Mouse (Mus musculus) embryo, embryonic 9.5 days (tissue): ENCODE results near the gene Efcab9.

Experiments
- DNase-seq: peaks from one replicate; pipeline ENCODE4 v3.0.0-alpha.2; 2017; ENCODE audit errors: extremely low spot score

The Efcab9 gene

DNA sequence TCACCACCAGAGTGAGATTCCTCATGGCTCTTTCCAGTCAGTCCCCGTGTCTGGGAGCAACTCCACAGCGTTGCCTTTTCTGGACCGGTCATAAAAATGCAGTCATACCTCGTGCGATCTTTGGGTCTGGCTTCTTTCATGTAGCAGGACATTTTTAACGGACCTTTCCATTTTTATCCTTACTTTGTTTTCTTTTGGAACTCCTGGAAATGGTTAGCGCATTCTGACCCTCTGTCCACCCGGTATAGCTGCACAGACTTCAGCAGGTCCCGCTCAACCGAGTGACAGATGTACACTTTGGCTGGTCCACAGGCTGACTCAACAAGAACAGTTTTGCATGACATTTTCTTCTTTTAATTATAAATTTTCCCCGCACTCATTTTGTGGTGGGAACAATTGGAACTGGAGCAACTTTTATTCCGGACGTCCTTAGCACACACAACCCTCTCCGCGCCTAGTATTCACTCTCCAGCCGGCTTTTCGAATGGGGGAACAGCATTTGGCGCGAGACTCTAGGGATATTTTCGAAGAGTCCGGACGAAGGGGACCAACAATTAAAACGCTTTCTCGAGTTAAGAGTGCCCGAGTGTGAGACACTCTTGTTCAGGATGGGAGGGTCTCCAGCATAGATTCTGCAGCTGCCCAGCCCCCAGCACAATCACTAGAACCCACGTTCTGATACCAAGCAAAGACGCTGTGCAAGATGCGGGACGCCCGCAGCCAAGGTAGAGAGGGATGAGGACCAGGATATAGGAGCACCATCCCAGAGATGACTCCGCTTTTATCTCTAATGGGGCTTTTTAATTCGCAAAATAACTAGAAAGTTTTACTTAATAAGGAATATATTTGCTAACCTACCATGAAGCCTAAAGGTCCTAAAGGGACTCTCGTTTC, at the start of gene Efcab9:
Gene Efcab9 (minus strand): TSS at position 211 of the 894 bp plus-strand sequence.
- peak; percentile 36 for DNase-seq

- DNase-seq, result no peak
Observed at GRCm38 (mm10) chr11:32581031-32581430, 49.1 kb upstream of the Efcab9 start.

GRCm38 (mm10) chr11:32580305-32580947, 48.5 kb upstream of the Efcab9 start:
- DNase-seq, result no peak

DNA sequence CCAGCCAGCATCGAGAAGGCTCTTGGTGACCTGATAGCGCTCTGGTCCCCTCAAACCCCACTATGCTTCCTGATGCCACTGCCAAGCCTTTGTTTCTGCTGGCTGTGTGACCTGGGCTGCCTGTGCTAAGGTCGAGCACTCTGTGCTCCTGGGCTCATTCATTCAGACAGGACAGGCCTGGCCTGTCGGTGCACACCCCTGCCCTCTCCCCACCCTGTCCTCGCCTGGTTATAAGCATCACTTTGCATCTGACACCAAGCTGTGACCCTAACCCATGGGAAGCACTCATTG, 44.8 kb upstream of the Efcab9 start:
- no peak for DNase-seq

- no peak for DNase-seq
Observed at GRCm38 (mm10) chr11:32575964-32576759, 44.3 kb upstream of the Efcab9 start.

- DNase-seq, result no peak
Observed at GRCm38 (mm10) chr11:32573669-32574068, 41.8 kb upstream of the Efcab9 start.

DNA sequence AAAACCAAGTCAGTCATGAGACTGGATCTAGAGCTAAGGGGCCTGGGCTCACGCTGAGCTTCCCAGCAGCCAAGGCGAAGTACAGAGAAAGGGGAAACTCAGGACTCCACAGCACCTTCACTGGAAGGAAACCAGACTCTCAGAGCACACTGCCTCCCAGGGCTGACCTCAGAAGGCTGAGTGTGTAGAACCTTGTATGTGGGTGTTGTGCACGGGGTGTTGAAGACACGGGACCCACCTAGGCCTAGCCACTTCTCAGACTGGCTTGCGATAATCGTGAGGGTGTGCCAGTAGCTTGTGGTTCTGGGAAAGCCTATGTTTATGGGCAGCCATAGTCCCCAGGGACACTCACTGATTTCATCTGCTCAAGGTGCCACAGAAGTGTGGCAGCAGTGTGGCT, 39.2 kb upstream of the Efcab9 start:
- DNase-seq, result no peak

DNA sequence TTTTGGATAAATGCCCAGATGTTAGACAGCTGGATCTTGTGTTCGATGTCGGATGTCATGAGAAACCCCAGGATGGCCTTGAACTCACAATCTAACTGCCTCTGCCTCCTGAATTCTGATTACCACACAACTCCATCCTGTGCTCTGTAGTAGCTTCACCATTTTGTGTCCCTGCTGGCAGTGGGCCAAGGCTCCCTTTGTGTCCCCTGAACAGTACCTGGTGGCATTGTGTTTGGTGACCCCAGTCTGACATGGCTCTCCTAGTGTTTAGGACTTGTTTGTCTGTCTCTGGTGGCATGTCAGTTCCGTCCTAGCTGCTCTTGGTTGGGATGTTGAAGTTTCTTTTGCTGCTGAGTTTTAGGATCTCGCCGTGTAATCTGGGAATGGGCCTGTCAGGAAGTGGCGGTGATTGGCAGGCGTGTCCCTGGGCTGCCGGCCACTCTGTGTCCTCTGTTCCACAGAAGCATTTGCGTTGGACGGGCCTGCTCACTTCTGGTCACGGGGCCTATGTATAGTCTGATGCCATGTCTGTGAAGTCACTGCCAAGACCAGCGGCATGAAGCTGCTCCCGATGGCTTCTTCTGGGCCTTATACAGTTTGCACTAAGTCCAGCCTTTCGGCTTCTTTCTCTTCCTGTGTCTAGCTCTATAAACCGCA, 36.9 kb upstream of the Efcab9 start:
- no peak for DNase-seq

DNA sequence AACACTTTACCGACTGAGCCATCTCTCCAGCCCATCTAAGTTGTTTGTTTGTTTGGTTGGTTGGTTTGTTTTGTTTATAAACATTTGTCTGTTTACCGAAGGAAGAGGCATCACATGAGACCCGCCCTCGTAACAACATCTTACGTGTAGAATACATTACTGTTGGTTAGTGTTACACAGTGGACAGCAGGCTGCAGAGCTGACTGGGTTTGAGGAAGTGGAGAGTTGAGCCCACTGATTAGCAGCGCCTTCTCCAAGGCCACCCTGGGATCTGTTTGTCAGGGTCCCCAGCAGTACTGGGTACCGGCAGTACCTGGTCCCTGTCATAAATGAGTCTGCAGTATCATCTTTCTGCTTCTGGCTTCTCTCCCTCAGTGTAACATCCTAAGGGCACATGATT, 36.2 kb upstream of the Efcab9 start:
- no peak for DNase-seq

DNA sequence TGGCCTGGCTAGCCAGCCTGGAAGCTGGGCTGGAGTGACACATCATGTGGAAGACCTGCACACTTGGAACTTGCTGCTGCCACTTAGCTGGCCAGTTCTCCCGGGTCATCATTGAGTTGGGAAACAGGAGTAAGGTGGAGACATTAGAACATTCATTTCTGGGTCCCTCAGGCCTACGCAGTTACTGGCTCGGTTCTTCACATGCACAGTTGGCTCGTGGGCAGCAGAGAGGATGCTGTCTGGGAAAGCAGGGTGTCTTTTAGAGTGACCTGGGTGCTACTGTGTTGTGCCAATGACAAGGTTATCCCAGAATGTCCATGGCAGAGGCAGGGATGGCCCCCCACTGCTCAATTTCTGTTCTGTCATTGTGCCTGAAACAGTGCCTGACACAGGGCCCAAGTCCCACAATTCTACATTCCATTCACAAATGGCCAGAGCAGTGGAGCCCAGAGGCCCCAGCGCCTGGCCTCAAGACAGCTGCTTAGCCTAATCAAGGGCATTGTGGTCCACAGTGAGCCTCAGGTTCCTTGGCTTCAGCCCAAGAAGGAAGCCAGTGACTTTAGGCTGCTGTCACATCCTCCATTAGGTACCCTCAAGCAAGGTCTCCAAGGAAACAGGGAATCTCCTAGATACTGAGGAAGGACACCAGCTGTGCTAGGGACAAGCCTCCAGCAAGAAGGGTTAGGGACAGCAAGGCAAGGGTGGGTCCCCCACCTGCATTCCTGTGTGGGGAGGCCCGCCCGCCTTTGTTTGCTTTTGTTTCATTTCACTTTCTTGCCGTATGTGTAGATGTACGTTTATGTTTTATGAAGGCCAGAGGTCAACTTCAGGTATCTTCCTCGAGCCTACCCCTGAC, 35.3 kb upstream of the Efcab9 start:
- DNase-seq, result no peak

- no peak for DNase-seq
Observed at GRCm38 (mm10) chr11:32566184-32566583, 34.3 kb upstream of the Efcab9 start.

DNA sequence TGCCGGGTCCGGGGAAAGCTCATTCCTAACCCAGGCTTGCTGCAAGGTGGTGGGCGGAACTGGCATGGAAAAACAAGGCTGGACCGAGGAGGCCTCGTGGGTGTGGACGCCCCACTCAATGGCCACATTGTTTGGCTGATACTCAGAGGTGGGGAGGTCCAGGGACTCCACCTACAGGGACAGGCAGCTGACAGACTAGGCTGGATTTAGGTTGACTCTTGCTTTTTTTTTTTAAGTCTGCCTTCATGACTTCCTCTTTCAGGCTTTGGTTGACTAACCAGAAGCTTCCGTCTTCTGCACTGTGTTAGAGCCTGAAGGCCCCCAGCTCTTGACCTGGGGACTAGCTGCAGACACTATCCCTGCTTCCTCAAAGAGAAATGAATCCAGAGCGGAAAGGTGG, 33.2 kb upstream of the Efcab9 start:
- DNase-seq, result no peak

DNA sequence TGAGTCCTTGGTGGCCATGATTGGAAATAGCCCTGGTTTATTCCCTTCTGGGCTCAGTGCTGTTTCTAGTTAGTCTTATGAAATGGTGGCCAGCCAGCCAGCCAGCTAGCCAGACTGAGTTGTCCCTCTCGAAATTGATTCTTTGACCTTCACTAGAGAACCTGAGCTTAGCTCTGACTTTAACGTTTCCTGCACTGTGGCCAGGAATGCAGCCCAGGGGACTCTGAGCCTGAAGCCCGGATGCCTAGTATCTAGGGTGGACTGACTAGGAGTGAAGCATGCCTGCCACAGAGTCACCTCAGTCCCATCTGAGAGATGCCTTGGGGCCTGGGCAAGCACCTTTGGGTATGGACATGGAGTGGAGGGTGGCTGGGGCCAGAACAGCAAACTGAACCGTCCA, 32.7 kb upstream of the Efcab9 start:
- no peak for DNase-seq

GRCm38 (mm10) chr11:32563660-32564059, 31.8 kb upstream of the Efcab9 start:
- DNase-seq, result no peak

DNA sequence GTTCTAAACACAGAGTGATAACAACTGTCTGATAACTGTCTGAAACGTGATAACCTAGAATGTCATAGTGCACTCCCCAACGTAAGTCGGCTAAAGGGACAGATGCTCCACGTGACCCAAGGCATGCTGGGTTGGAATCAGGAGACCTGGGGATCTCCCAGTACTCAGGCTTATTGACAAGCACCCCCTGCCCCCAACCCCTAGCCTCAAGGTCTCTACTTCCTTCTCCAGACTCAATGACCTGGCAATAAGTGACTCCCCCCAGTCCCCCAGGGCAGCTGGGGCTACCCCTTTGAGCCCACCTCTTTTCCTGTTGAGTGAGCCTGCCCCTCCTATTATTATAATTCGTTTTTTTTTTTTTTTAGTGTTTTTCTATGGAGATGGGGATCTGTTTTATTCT, 30.8 kb upstream of the Efcab9 start:
- DNase-seq, result no peak

DNA sequence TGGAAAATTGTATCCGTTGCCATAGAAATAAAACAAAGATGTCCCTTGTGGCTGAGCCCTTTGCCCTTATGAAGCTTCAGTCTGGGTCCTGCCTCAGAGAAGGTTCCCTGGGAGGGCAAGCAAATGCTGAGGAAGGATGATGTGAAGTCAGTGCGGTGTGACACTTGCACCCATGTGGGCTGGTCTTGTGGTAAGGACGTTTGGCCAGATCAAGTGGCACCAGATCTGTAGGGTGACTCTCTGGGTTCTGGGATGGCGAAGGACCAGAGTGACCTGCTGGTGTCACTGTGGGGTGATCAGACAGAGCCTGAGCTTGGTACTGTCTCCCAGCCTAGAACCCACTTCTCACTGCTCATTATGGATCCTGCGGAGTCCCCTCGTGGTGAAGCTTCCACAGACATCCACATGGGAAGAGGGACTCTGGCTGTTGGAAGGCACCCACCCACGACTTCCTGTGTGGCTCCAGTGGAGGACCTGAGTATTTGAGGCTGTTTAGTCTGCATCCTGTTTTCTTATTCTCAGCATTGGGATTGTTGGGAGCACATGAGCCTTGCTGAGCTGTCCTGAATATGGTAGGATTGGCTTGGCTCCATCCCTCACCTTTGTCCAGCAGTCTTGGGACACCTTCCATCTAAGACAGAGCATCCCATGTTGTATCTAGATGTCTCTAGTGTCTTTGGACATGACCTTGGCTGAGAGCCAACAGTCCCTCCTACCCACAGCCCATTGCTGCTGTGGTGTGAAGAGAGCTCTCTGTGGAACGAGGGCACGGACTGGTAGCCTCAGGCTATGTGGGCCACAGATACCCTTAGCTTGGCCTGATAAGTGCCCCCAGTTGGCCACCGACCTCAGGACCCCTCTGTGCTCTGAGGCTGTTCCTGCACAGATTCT, 29.8 kb upstream of the Efcab9 start:
- DNase-seq, result no peak

- DNase-seq, result no peak
Observed at GRCm38 (mm10) chr11:32560015-32560770, 28.3 kb upstream of the Efcab9 start.

GRCm38 (mm10) chr11:32558677-32559076, 26.8 kb upstream of the Efcab9 start:
- DNase-seq, result no peak

DNA sequence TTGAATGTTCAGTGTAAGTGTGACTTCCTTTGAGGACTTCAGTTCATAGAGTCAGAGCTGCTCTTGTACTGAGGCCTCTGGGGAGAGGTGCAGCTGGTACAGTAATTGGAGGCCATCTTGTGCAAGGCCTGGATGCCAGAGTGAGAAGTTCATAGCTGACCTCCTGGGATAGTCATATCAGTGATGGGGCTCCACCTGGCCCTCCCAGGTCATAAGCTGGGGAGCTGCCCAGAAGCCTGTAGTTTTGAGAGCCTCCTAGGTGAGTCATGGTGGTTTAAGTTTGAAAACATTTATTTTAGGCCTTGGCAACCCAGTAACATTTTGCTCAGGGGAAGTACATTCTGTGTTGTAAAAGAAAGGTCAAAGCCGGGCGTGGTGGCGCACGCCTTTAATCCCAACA, 26.1 kb upstream of the Efcab9 start:
- no peak for DNase-seq
